Comparison of ENCODE assay signal across 42 mouse cellular contexts in genomic region chr5:26070716-26071115, GRCm38 (mm10). TPM values are rescaled to one million over a fixed set of nuclear protein-coding genes. Genes with fewer than 3 reads are reported as not detected.
DNase-seq lines count a peak whose midpoint lies in the region; ATAC-seq lines count a peak whose summit lies in the region.
"Had no signal": no experiment of that assay in that cellular context is flagged by ENCODE, and none has a peak within 500 bp of the region (broad histone marks: within the 10 kb centered on the region; RNA-seq: fewer than 3 reads in every experiment).

No protein-coding gene starts in this region.

- H3K4me3 ChIP-seq in forebrain, embryonic 11.5 days (ENCODE audit: low read depth, low read length): no peak overlapping the region
- no peak overlapping the region for H3K4me3 ChIP-seq in forebrain, embryonic 12.5 days (replicated peaks)
- H3K4me3 ChIP-seq: embryonic facial prominence, embryonic 13.5 days; erythroblast, embryonic 14.5 days; forebrain, embryonic 13.5 days; heart, adult 2 months; heart, embryonic 12.5 days; limb, embryonic 12.5 days; midbrain, embryonic 13.5 days; neural tube, embryonic 15.5 days had no signal

- no peaks in the 10 kb centered on the region for H3K36me3 ChIP-seq in forebrain, embryonic 11.5 days (ENCODE audit: control insufficient read depth, insufficient read depth, low read length)
- H3K36me3 ChIP-seq in forebrain, embryonic 12.5 days (replicated peaks): no peaks in the 10 kb centered on the region
- H3K36me3 ChIP-seq: embryonic facial prominence, embryonic 13.5 days; heart, embryonic 12.5 days; limb, embryonic 12.5 days; midbrain, embryonic 13.5 days; neural tube, embryonic 15.5 days had no signal

- peak; percentile 46 for DNase-seq in forebrain, embryonic 11.5 days (ENCODE audit: low spot score)
- peak; percentile 4 for DNase-seq in thymus, postnatal 4 days
- DNase-seq in thymus, postnatal 25 days: no peak
- DNase-seq in R1 (ENCODE audit: low read depth, low spot score): peak; percentile 83
- no peak for DNase-seq in yolk sac, embryonic 10.5 days (ENCODE audit: low spot score)
- no peak for DNase-seq in layer of hippocampus, postnatal 25 days (ENCODE audit: extremely low spot score in 1 of 2, low spot score in 1 of 2)
- DNase-seq: adrenal gland, postnatal 25 days; cerebellum, adult 18-20 months; embryo, embryonic 11 days; heart, adult 2 months; kidney, adult 9 months; kidney, postnatal 10 days; retina, postnatal 1 day; right cerebral cortex, postnatal 25 days; thymus, adult 18-20 months; thymus, postnatal 36 days had no signal

- H3K4me2 ChIP-seq in forebrain, embryonic 11.5 days (ENCODE audit: low read depth, low read length, severe bottlenecking): no peak overlapping the region
- no peak overlapping the region for H3K4me2 ChIP-seq in forebrain, embryonic 12.5 days
- H3K4me2 ChIP-seq: embryonic facial prominence, embryonic 13.5 days; forebrain, embryonic 13.5 days; heart, embryonic 12.5 days; hindbrain, embryonic 14.5 days; limb, embryonic 12.5 days; midbrain, embryonic 13.5 days; neural tube, embryonic 15.5 days had no signal

- no peaks in the 10 kb centered on the region for H3K27me3 ChIP-seq in forebrain, embryonic 11.5 days (ENCODE audit: control insufficient read depth, insufficient read depth, low read length)
- H3K27me3 ChIP-seq in forebrain, embryonic 12.5 days: no peaks in the 10 kb centered on the region
- H3K27me3 ChIP-seq: CH12.LX; embryonic facial prominence, embryonic 13.5 days; forebrain, embryonic 13.5 days; heart, embryonic 12.5 days; limb, embryonic 12.5 days; midbrain, embryonic 13.5 days; neural tube, embryonic 15.5 days had no signal

- no peaks in the 10 kb centered on the region for H3K9me3 ChIP-seq in forebrain, embryonic 11.5 days (ENCODE audit: control insufficient read depth, low read length)
- H3K9me3 ChIP-seq in forebrain, embryonic 12.5 days: peaks cover 7% of the 10 kb centered on the region; the same call in 1 of the 2 replicates
- H3K9me3 ChIP-seq: embryonic facial prominence, embryonic 13.5 days had no signal

- no peak overlapping the region for H3K27ac ChIP-seq in forebrain, embryonic 11.5 days (ENCODE audit: low read depth, low read length)
- H3K27ac ChIP-seq in forebrain, embryonic 12.5 days: no peak overlapping the region
- H3K27ac ChIP-seq: embryonic facial prominence, embryonic 13.5 days; forebrain, embryonic 13.5 days; heart, adult 2 months; hindbrain, embryonic 14.5 days; limb, embryonic 12.5 days; macrophage; midbrain, embryonic 13.5 days; neural tube, embryonic 15.5 days had no signal

- ATAC-seq in forebrain, embryonic 11.5 days (replicated peaks; ENCODE audit: low FRiP score): no peak
- no peak for ATAC-seq in forebrain, embryonic 12.5 days (ENCODE audit: low FRiP score)
- 0 out of 2 replicates have a peak, but pooled peaks have one; percentile 35 for ATAC-seq in monocyte, adult 5-6 weeks (replicated peaks; ENCODE audit: insufficient number of reproducible peaks, low FRiP score, low TSS enrichment, poor library complexity, severe bottlenecking)
- ATAC-seq: forebrain, embryonic 13.5 days; intestine, postnatal 0 days; midbrain, embryonic 13.5 days had no signal

- no peak overlapping the region for H3K9ac ChIP-seq in forebrain, embryonic 11.5 days (ENCODE audit: low read length)
- H3K9ac ChIP-seq in forebrain, embryonic 12.5 days: no peak overlapping the region
- H3K9ac ChIP-seq: embryonic facial prominence, embryonic 13.5 days; forebrain, embryonic 13.5 days; heart, embryonic 12.5 days; hindbrain, embryonic 14.5 days; limb, embryonic 12.5 days; midbrain, embryonic 13.5 days; neural tube, embryonic 15.5 days had no signal

- WGBS in forebrain, embryonic 11.5 days: 86% methylated on average over 24 of the region's 24 CpGs
- 90% methylated on average over 24 of the region's 24 CpGs for WGBS in forebrain, embryonic 12.5 days

- H3K4me1 ChIP-seq in forebrain, embryonic 11.5 days (replicated peaks; ENCODE audit: control insufficient read depth, insufficient read depth, low read length): no peaks in the 10 kb centered on the region
- H3K4me1 ChIP-seq in forebrain, embryonic 12.5 days: no peaks in the 10 kb centered on the region
- H3K4me1 ChIP-seq: embryonic facial prominence, embryonic 13.5 days; forebrain, embryonic 13.5 days; heart, embryonic 12.5 days; limb, embryonic 12.5 days; midbrain, embryonic 13.5 days; neural tube, embryonic 15.5 days had no signal

RNA-seq across cellular contexts. Expression of gene Gm7347, which starts 12.3 kb away (rescaled TPM):
- polyA plus RNA-seq in forebrain, embryonic 11.5 days (2014; fragmentation: Nextera tagmentation; extraction: Ambion mirVana): not detected in 2 replicates
- polyA plus RNA-seq in forebrain, embryonic 12.5 days (2016; fragmentation: Nextera tagmentation; extraction: Ambion mirVana): not detected in 2 replicates
- total RNA-seq in monocyte, adult 5-6 weeks (2017): not detected in 3 replicates
- total RNA-seq in layer of hippocampus, postnatal 25 days (2021): not detected
- total RNA-seq: adrenal gland, adult 18-20 months; adrenal gland, postnatal 25 days; CH12.LX; gastrocnemius, adult 18-20 months; gastrocnemius, postnatal 4 days; heart, adult 2 months; hematopoietic stem cell, adult 5-6 weeks; left cerebral cortex, postnatal 10 days; liver, adult 2 months; megakaryocyte-erythroid progenitor cell, adult 5-6 weeks had no signal
- polyA plus RNA-seq: brain, embryonic 14.5 days; embryonic facial prominence, embryonic 13.5 days; erythroblast, embryonic 14.5 days; forebrain, embryonic 13.5 days; heart, adult 2 months; heart, embryonic 12.5 days; heart, postnatal 0 days; intestine, postnatal 0 days; large intestine, adult 2 months; limb, embryonic 12.5 days; liver, adult 2 months; liver, embryonic 16.5 days; lung, embryonic 16.5 days; macrophage; midbrain, embryonic 13.5 days; stomach, embryonic 16.5 days had no signal

RNA-seq across cellular contexts. Expression of gene Gm10471, which starts 18.4 kb away (rescaled TPM):
- not detected in 2 replicates for polyA plus RNA-seq in forebrain, embryonic 11.5 days (2014; fragmentation: Nextera tagmentation; extraction: Ambion mirVana)
- not detected in 2 replicates for polyA plus RNA-seq in forebrain, embryonic 12.5 days (2016; fragmentation: Nextera tagmentation; extraction: Ambion mirVana)
- total RNA-seq in monocyte, adult 5-6 weeks (2017): not detected in 3 replicates
- not detected for total RNA-seq in layer of hippocampus, postnatal 25 days (2021)
- total RNA-seq: adrenal gland, adult 18-20 months; adrenal gland, postnatal 25 days; CH12.LX; gastrocnemius, adult 18-20 months; gastrocnemius, postnatal 4 days; heart, adult 2 months; hematopoietic stem cell, adult 5-6 weeks; left cerebral cortex, postnatal 10 days; liver, adult 2 months; megakaryocyte-erythroid progenitor cell, adult 5-6 weeks had no signal
- polyA plus RNA-seq: brain, embryonic 14.5 days; embryonic facial prominence, embryonic 13.5 days; erythroblast, embryonic 14.5 days; forebrain, embryonic 13.5 days; heart, adult 2 months; heart, postnatal 0 days; hindbrain, embryonic 14.5 days; intestine, postnatal 0 days; large intestine, adult 2 months; limb, embryonic 12.5 days; liver, adult 2 months; liver, embryonic 16.5 days; lung, embryonic 16.5 days; macrophage; midbrain, embryonic 13.5 days; neural tube, embryonic 15.5 days; stomach, embryonic 16.5 days had no signal

RNA-seq across cellular contexts. Expression of gene Speer4a, which starts 31.4 kb away (rescaled TPM):
- 0.12 and 0.17 TPM in 2 replicates for polyA plus RNA-seq in forebrain, embryonic 11.5 days (2014; fragmentation: Nextera tagmentation; extraction: Ambion mirVana)
- 0.10 TPM in 1 of 2 replicates, not detected in the other for polyA plus RNA-seq in forebrain, embryonic 12.5 days (2016; fragmentation: Nextera tagmentation; extraction: Ambion mirVana)
- not detected in 3 replicates for total RNA-seq in monocyte, adult 5-6 weeks (2017)
- total RNA-seq in layer of hippocampus, postnatal 25 days (2021): not detected
- total RNA-seq: CH12.LX; gastrocnemius, adult 18-20 months; gastrocnemius, postnatal 4 days; heart, adult 2 months; hematopoietic stem cell, adult 5-6 weeks; left cerebral cortex, postnatal 10 days; liver, adult 2 months; megakaryocyte-erythroid progenitor cell, adult 5-6 weeks had no signal
- polyA plus RNA-seq: erythroblast, embryonic 14.5 days; forebrain, embryonic 13.5 days; heart, adult 2 months; intestine, postnatal 0 days; large intestine, adult 2 months; limb, embryonic 12.5 days; liver, adult 2 months; liver, embryonic 16.5 days; lung, embryonic 16.5 days; macrophage had no signal

RNA-seq across cellular contexts. Expression of gene 5031410I06Rik, which starts 34.4 kb away (rescaled TPM):
- 0.16 TPM in 1 of 2 replicates, not detected in the other for polyA plus RNA-seq in forebrain, embryonic 11.5 days (2014; fragmentation: Nextera tagmentation; extraction: Ambion mirVana)
- not detected in 2 replicates for polyA plus RNA-seq in forebrain, embryonic 12.5 days (2016; fragmentation: Nextera tagmentation; extraction: Ambion mirVana)
- total RNA-seq in monocyte, adult 5-6 weeks (2017): not detected in 3 replicates
- total RNA-seq in layer of hippocampus, postnatal 25 days (2021): not detected
- total RNA-seq: adrenal gland, adult 18-20 months; adrenal gland, postnatal 25 days; CH12.LX; gastrocnemius, adult 18-20 months; gastrocnemius, postnatal 4 days; heart, adult 2 months; hematopoietic stem cell, adult 5-6 weeks; left cerebral cortex, postnatal 10 days; liver, adult 2 months; megakaryocyte-erythroid progenitor cell, adult 5-6 weeks had no signal
- polyA plus RNA-seq: brain, embryonic 14.5 days; embryonic facial prominence, embryonic 13.5 days; erythroblast, embryonic 14.5 days; forebrain, embryonic 13.5 days; heart, adult 2 months; heart, embryonic 12.5 days; intestine, postnatal 0 days; large intestine, adult 2 months; limb, embryonic 12.5 days; liver, adult 2 months; liver, embryonic 16.5 days; lung, embryonic 16.5 days; macrophage; midbrain, embryonic 13.5 days had no signal

RNA-seq across cellular contexts. Expression of gene Gm5862, which starts 48.0 kb away (rescaled TPM):
- not detected in 2 replicates for polyA plus RNA-seq in forebrain, embryonic 11.5 days (2014; fragmentation: Nextera tagmentation; extraction: Ambion mirVana)
- polyA plus RNA-seq in forebrain, embryonic 12.5 days (2016; fragmentation: Nextera tagmentation; extraction: Ambion mirVana): not detected in 2 replicates
- total RNA-seq in monocyte, adult 5-6 weeks (2017): not detected in 3 replicates
- not detected for total RNA-seq in layer of hippocampus, postnatal 25 days (2021)
- total RNA-seq: adrenal gland, adult 18-20 months; adrenal gland, postnatal 25 days; CH12.LX; gastrocnemius, adult 18-20 months; gastrocnemius, postnatal 4 days; heart, adult 2 months; hematopoietic stem cell, adult 5-6 weeks; left cerebral cortex, postnatal 10 days; liver, adult 2 months; megakaryocyte-erythroid progenitor cell, adult 5-6 weeks had no signal
- polyA plus RNA-seq: brain, embryonic 14.5 days; embryonic facial prominence, embryonic 13.5 days; erythroblast, embryonic 14.5 days; forebrain, embryonic 13.5 days; heart, adult 2 months; heart, embryonic 12.5 days; heart, postnatal 0 days; hindbrain, embryonic 14.5 days; intestine, postnatal 0 days; large intestine, adult 2 months; limb, embryonic 12.5 days; liver, adult 2 months; liver, embryonic 16.5 days; lung, embryonic 16.5 days; macrophage; midbrain, embryonic 13.5 days; stomach, embryonic 16.5 days had no signal

Comparison
In these comparisons a context has a peak if more than half of its experiments do, and no peak if none do; other contexts are left out.
1. DNase-seq: peak in forebrain, embryonic 11.5 days (single experiment), thymus, postnatal 4 days (single experiment) and R1 (single experiment); none in thymus, postnatal 25 days (single experiment), yolk sac, embryonic 10.5 days (single experiment) and layer of hippocampus, postnatal 25 days (0 of 2).